Mouse (Mus musculus) heart, postnatal 4 days (tissue): ENCODE results near the gene Vwa3a. TPM values are rescaled to one million over a fixed set of nuclear protein-coding genes. Genes with fewer than 3 reads are reported as not detected.

Source experiments
- DNase-seq: peaks from one replicate; pipeline ENCODE4 v3.0.0; 2021
- total RNA-seq, 2 experiments: library from RNA; stranded (reverse); gene quantifications; 2 replicates each; pipeline ENCODE4 v1.2.3; 2021

The Vwa3a gene
- total RNA-seq, 2 experiments from 2014 or later = 1.1 to 1.4 TPM

- DNase-seq = no peak
Observed at GRCm38 (mm10) chr7:120748478-120748877, 9.4 kb downstream of the Vwa3a start.

- DNase-seq = no peak
Observed at GRCm38 (mm10) chr7:120751330-120751729, 12.2 kb downstream of the Vwa3a start.

GRCm38 (mm10) chr7:120751906-120752305 is 12.8 kb downstream of the Vwa3a start:
- no peak for DNase-seq

GRCm38 (mm10) chr7:120754671-120755070 is 15.6 kb downstream of the Vwa3a start:
- peak; percentile 90 for DNase-seq

GRCm38 (mm10) chr7:120767369-120767768 is 28.3 kb downstream of the Vwa3a start:
- no peak for DNase-seq

GRCm38 (mm10) chr7:120771389-120771788 is 32.3 kb downstream of the Vwa3a start:
- DNase-seq = no peak

GRCm38 (mm10) chr7:120778012-120778411 is 38.9 kb downstream of the Vwa3a start:
- no peak for DNase-seq

GRCm38 (mm10) chr7:120795544-120795943 is 56.4 kb downstream of the Vwa3a start:
- no peak for DNase-seq

- no peak for DNase-seq
Observed at GRCm38 (mm10) chr7:120796369-120796768, 57.3 kb downstream of the Vwa3a start.

- DNase-seq = no peak
Observed at GRCm38 (mm10) chr7:120803268-120803667, 64.2 kb downstream of the Vwa3a start.

GRCm38 (mm10) chr7:120809705-120810104 is 70.6 kb downstream of the Vwa3a start:
- DNase-seq = no peak

- DNase-seq = no peak
Observed at GRCm38 (mm10) chr7:120811834-120812415, 72.8 kb downstream of the Vwa3a start, which contains the start of gene Gm5737. Gene Gm5737, plus strand, starts transcription at chr7:120812365.

- DNase-seq = no peak
Observed at GRCm38 (mm10) chr7:120817552-120817951, 78.4 kb downstream of the Vwa3a start.

- DNase-seq = no peak
Observed at GRCm38 (mm10) chr7:120819386-120819785, 80.3 kb downstream of the Vwa3a start.

- peak; percentile 79 for DNase-seq
Observed at GRCm38 (mm10) chr7:120823248-120823647, 84.1 kb downstream of the Vwa3a start.

GRCm38 (mm10) chr7:120825097-120825496 is 86.0 kb downstream of the Vwa3a start:
- DNase-seq = no peak

- peak; percentile 70 for DNase-seq
Observed at GRCm38 (mm10) chr7:120826408-120826807, 87.3 kb downstream of the Vwa3a start.

GRCm38 (mm10) chr7:120830431-120831381 is 91.6 kb downstream of the Vwa3a start:
- peak; percentile 72 for DNase-seq

GRCm38 (mm10) chr7:120834426-120834825 is 95.3 kb downstream of the Vwa3a start:
- DNase-seq = no peak

GRCm38 (mm10) chr7:120834863-120835372 is 95.8 kb downstream of the Vwa3a start:
- DNase-seq = peak; percentile 70

- DNase-seq = peak; percentile 97
Observed at GRCm38 (mm10) chr7:120835449-120836359, 96.6 kb downstream of the Vwa3a start.

GRCm38 (mm10) chr7:120836361-120836760 is 97.2 kb downstream of the Vwa3a start:
- DNase-seq = no peak
